Mouse (Mus musculus) testis, postnatal 14 days (tissue): ENCODE measurements around the gene Entpd7.

Source experiments
- DNase-seq: peaks from one replicate; pipeline ENCODE4 v3.0.0; 2021; ENCODE audit warnings: low spot score

Entpd7 gene

GRCm38 (mm10) chr19:43770584-43770983 is 81.1 kb downstream of the Entpd7 start:
- DNase-seq = no peak

GRCm38 (mm10) chr19:43771499-43771969 is 82.1 kb downstream of the Entpd7 start:
- no peak for DNase-seq

DNA sequence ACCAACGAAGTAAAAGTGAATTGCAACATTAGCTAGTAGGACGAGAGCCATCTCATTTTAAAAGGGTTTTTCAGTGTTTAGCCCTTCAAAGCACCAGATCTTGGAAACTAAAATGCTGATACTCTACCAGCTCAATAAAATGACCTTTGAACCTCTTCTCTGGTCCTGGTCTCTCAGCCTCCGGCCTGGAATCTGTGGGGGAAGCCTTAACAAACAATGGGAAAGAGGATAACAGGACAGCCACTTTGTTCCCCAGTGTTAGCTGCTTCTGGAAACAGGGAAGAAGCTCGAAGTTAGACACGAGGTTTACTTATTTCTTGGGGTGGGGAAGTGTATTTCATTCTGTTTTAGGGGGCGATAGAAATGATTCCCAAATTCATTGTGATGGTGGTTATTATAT is 82.8 kb downstream of the Entpd7 start:
- no peak for DNase-seq

DNA sequence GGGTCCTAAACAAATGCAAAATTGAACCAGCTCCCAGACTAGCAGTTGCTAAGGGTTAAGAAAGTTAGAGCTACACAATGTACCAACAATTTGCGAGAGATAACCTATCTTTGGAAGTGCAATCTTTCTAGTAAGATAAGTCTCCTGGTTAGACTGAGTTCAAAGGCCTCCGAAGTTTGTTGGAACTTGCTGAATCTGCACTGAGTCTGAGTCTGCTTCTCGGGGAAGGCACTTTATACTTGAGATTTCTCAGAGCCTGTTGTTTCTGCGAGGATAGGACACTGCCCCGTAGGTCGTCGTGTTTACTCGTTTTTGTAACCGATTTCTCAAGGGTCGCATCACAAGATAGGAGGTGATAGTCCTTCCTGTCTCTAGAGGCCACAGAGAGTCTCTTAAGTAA is 86.0 kb downstream of the Entpd7 start:
- DNase-seq = no peak

DNA sequence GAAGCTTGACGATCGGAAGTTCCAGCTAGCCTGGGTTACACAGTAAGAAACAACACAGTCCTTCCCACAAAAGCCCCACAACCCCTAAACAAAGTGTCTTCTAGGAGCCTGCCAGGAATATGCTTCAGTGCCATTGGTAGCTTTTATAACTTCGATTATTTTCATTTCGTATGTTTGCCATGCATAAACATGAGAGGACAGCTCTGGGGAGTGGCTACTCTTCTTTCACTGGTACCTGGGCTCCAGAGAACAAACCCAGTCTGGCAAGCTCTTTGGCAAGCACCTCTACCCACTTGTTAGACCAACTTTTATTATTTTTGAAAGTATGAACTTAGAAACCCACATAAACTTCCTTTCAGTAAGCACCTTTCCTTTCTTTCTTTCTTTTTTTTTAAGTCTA is 87.1 kb downstream of the Entpd7 start:
- no peak for DNase-seq

DNA sequence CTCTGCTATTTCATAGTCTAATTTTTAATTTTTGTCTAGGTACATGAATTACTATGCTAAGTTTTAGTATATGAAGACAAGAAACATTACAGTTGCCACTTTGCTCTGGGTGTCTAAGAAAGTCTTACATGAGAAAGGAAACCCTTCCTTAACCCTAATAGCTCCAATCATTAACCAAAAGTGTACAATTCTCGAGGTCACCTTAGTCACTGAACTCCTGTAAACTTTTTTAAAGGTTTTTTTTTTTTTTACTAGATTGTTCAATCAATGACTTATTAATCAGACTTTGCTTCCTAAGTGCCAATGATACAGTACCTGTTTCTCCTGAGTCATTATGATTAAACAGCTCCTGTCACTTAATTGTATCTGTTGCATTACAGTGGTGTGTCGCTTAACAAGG is 87.8 kb downstream of the Entpd7 start:
- no peak for DNase-seq

DNA sequence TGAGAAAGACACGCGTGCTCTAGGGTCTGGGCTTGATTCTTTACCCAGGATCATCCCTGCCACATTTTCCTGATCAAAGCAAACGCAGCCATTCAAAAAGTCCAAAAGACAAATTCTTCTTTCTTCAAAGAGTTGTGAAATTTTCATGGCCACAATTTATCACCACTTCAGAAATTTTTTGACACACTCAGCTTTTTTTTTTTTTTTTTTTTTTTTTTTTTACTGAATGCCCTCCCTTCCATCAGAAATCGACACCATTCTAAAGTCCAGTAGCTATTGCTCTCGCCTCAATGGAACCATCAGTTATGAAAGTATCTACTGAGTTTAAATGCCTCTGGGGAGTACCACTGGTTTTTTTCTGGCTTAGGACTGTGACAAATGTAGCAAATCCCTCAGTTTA is 90.9 kb downstream of the Entpd7 start:
- no peak for DNase-seq

DNA sequence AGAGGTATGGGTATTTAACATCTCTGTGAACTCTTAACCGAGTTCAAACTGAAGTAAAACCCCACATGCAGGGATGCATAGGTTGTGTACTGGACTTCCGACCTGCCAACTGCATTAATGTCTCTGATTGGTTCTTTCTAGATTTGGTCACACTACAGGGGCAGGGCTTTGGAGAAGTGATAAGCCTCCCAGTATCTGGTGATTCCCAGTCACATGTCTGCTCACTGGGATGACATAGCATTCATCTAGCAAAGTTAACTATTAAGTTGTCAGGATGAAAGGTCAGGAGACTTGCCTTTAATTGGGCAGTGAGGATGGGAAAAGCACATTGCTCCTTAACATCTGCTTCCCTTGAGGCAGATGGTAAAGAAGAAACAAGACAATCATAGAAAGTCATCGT is 92.5 kb downstream of the Entpd7 start, which contains the start of gene Abcc2:
Abcc2 (plus strand) TSS at position 213 of the 400 bp plus-strand sequence.
- no peak for DNase-seq
